Mouse (Mus musculus): ENCODE measurements around the gene 2310022B05Rik.
A peak's percentile ranks its signal among the peaks of the same experiment; 100 is the strongest.

Gene 2310022B05Rik

GRCm38 (mm10) chr8:124663112-124663873 lies at the start of gene 2310022B05Rik:
TSS of gene 2310022B05Rik (minus strand) at chr8:124663369.
- DNase-seq (ENCODE audit: low read depth, low spot score): peak; percentile 80

- no peak for DNase-seq (ENCODE audit: low read depth, low spot score)
Observed at GRCm38 (mm10) chr8:124705823-124706222, 42.7 kb upstream of the 2310022B05Rik start.

GRCm38 (mm10) chr8:124704376-124704775 lies 41.2 kb upstream of the 2310022B05Rik start:
- no peak for DNase-seq (ENCODE audit: low read depth, low spot score)

- DNase-seq (ENCODE audit: low read depth, low spot score): no peak
Observed at GRCm38 (mm10) chr8:124703526-124703925, 40.4 kb upstream of the 2310022B05Rik start.

DNA sequence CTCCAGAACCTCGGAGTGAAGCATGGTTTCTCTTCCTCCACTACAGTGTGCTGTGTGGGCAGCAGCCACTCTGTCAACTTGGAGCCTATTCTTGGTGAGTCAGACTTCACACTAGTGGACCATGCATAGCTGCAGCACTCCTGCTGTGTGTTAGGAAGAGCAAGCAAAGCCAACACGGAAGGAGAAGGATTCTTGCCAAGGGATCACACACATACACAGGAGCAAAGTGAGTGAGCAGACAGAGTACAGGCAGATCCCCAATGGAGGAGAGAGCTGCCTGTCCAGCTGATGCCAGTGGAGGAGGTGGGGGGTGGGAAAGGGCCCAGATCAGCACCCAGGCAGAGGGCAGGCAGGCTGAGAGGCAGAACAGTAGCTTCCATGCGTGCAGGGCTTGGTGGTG lies 39.0 kb upstream of the 2310022B05Rik start:
- no peak for DNase-seq (ENCODE audit: low read depth, low spot score)

DNA sequence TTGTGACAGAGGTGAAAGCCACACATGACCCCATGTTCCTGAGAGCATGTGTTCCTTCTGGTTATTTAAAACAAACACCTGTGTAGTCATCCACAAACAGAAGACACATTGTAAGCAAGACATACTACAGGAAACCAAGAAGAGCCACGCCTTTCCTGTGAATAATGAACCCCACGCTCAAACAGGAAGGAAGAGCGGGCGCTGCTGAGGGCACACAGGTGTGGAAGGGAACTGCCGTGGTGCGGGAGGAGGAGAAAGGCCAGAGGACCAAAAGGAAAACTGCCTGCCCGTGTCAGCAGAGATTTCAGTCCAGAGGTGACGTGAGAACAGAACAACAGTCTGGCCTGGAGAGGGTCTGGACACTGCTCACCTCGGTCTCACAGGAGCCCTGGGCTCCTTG lies 37.9 kb upstream of the 2310022B05Rik start:
- DNase-seq (ENCODE audit: low read depth, low spot score): no peak

DNA sequence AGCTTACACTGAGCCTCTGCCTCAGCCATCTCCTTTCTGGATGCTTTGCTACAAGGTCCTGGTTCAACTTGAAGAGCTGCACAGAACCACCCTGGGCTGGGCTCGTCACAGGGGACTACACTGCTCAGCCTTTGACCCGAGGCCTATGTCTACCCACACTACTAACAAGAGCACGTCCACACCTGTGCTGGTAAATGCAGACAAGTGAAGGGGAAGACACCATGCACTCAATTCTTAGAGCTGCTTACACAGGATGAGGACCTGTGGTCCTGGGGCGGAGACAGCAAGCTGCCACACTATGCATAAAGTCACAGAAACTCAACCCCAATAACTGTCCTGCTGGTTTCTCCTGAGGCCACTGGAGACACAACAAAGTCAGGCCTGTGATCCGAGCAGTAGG lies 37.1 kb upstream of the 2310022B05Rik start:
- no peak for DNase-seq (ENCODE audit: low read depth, low spot score)

- DNase-seq (ENCODE audit: low read depth, low spot score): no peak
Observed at GRCm38 (mm10) chr8:124695424-124696100, 32.4 kb upstream of the 2310022B05Rik start.

DNA sequence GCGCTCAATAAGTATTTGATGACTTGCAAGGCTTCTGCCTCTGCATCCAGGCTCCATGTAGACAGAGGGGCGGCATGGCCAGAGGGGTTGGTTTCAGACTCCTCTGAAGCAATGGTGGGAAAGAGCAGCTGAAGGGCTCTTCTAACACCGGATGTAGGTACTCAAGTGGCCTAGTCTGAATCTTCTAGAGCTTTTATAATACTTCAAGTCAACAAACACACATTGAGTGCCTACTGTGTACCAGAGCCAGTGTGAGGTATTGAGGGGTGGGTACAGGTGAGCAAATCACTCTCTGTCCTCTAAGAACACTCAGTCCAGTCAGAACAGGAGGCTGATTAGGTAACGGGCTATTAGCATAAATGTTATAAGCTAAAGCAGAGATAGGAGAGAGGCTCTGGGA lies 28.5 kb upstream of the 2310022B05Rik start:
- no peak for DNase-seq (ENCODE audit: low read depth, low spot score)

DNA sequence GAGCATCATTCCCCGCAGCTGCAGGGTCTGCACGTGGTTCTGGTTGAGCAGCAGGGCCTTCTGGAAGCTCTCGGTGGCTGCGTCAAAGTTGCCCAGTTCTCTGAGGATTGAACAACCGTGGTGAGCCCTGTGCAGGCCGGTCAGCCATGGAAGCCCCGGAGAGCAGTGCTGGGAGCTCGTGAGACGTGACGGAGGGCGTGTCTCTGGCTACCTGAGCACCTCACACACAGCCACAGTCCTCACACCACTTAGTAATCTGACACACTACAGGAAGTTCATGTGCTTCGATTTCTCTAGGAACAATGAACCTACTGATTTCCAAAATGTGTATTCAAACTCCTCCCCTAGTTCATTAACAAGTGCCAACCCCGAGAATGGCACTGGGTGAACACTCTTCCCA lies 25.7 kb upstream of the 2310022B05Rik start:
- DNase-seq (ENCODE audit: low read depth, low spot score): no peak

- DNase-seq (ENCODE audit: low read depth, low spot score): no peak
Observed at GRCm38 (mm10) chr8:124682218-124682617, 19.0 kb upstream of the 2310022B05Rik start.

GRCm38 (mm10) chr8:124681792-124682157 lies 18.6 kb upstream of the 2310022B05Rik start:
- DNase-seq (ENCODE audit: low read depth, low spot score): no peak

DNA sequence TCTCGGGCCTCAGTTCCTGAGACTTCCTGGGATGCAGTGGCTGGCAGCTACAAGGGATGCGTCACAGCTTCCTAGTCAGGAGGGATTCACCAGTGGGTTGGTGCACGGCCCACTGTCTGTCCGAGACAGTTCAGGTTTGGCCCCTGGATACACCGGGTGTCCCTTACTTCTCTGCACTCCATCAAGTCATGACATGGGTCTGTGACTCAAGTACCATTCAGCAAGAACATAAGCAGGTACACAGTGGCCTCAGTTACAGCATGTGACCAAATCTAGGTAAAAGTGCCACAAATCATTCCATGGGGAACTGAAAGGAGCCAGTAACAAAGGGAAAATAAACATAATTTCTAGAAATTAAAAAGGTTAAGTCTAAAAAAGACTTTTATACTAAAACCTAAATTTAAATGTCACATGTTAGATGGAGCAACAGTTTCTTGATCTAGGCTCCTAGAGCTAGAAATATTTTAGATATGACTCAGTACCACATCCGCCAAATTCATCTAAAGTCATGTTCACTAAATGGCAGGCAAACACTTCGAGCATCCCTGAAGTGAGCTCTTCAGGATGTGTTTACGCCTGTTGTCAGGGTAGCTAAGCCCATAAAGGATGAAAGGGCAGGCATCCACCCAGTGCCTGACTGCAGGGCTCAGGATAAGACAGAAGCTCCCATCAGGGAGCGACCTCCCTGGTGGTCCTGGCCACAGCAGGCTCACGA lies 18.1 kb upstream of the 2310022B05Rik start:
- no peak for DNase-seq (ENCODE audit: low read depth, low spot score)

DNA sequence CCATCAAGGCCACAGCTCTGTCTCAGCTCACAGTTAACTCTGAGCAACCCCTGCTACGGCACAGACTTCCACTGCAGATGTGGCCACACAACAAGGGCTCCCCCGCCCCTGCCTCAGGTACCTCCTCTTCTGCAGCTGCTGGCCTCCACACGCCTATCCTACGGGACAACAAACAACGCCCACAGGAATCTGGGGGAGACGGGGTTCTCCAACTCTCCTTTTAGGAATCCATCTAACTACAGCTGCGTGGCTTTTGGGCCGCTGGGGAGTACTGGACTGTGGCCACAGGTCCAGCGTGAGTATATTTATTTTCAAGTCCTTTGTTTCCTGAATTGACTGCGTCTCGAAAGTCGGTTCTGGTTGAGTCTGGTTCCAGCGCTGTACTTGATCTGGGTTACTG lies 15.1 kb upstream of the 2310022B05Rik start:
- no peak for DNase-seq (ENCODE audit: low read depth, low spot score)

GRCm38 (mm10) chr8:124677486-124677885 lies 14.3 kb upstream of the 2310022B05Rik start:
- DNase-seq (ENCODE audit: low read depth, low spot score): peak; percentile 81

DNA sequence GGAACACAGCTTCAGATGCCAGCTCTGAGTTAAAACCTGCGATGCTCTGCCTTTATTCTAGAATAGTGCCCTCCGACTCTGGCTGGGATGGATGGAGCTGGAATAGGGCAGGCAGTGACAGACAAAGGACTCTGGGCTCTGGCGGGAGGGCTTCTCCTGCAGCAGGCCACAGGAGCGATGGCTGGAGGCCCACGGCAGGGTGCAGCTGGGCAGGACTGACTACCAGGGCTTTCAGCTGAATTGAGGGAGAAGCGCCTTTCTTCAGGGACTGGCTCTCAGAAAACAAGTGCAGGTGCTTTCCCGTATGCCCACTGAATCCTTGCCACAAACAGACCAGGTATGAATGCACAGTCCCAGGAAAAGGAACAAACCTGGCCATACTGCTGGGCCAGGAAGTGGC lies 13.9 kb upstream of the 2310022B05Rik start:
- DNase-seq (ENCODE audit: low read depth, low spot score): no peak

- no peak for DNase-seq (ENCODE audit: low read depth, low spot score)
Observed at GRCm38 (mm10) chr8:124676661-124677060, 13.5 kb upstream of the 2310022B05Rik start.

GRCm38 (mm10) chr8:124672345-124672744 lies 9.2 kb upstream of the 2310022B05Rik start:
- no peak for DNase-seq (ENCODE audit: low read depth, low spot score)

DNA sequence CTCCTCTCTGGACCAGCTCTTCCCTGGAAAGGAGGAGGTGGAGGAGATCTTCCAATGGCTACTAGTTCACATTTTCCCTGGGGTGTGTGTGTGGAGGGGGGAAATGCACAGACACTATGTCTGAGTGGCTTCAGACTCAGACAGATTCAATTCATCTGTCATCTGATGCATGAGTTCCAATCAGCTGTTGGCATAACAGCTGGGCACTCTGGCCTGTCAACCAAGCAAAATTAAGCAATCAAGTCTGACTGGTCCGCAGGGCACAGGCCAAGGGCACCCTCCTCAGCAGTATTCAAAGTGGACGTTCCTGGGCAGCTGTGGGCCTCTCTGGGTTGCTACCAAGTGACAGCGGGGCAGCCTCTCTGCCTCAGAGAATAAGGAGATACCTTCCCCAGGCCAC lies 5.6 kb upstream of the 2310022B05Rik start:
- no peak for DNase-seq (ENCODE audit: low read depth, low spot score)

DNA sequence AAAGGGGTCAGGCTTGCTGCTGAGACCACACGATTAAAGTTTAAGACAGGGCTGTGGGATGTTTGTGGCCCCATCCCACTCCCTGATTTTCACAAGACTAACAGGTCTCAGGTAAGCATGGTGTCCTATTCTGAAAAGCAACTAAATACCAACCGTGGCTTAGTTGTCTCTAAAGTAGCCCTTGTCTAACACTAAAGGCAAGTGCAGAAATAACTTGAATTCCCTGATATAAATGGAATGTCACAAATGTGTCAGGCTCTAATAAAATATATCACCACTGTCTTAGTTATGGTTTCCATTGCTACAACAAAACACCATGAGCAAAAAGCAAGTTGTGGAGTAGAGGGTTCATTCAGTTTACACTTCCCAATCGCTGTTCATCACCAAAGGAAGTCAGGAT lies 1.2 kb upstream of the 2310022B05Rik start:
- no peak for DNase-seq (ENCODE audit: low read depth, low spot score)

DNA sequence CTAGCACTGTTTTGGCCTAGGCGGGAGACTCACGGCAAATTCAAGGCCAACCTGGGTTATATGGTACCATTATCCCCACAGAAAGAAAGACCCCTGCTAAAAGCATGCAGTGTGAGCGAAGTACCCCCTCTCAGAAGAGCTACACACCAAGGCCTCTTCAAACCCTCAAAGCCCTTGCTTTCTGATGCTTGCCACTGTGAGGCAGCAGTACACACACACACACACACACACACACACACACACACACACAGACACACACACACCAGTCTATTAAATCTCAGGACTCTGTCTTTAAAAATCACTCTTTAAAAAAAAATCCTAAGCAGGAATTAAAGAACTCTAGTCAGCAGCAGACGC lies 683 bp upstream of the 2310022B05Rik start:
- DNase-seq (ENCODE audit: low read depth, low spot score): no peak

GRCm38 (mm10) chr8:124662446-124663111 lies 590 bp downstream of the 2310022B05Rik start:
- DNase-seq (ENCODE audit: low read depth, low spot score): no peak

Data from retina, postnatal 7 days (tissue).